Mouse (Mus musculus) kidney, adult 2 months (tissue): Measurements from ENCODE around the gene Dcaf10.
"Not testable (repeated sequence)": the region's sequence is repeated elsewhere in the genome, so short reads cannot be mapped to it uniquely, and the experiment has no call there.

Source experiments
- CTCF ChIP-seq: fragments of 200-500 bp; conservative IDR thresholded peaks from 2 replicates; pipeline ENCODE4 v1.5.1; 2011; ENCODE audit warnings: low read depth, mild to moderate bottlenecking, control low read depth, low read length, moderate library complexity, mixed read lengths; ENCODE audit not compliant: insufficient read depth, insufficient read length
- POLR2A ChIP-seq: fragments of 200-500 bp; IDR thresholded peaks from one replicate; pipeline ENCODE4 v1.6.1; 2011; ENCODE audit warnings: low read depth, low read length, control low read depth

GRCm38 (mm10) chr4:45380903-45381580 is 39.1 kb downstream of the Dcaf10 start:
- not testable (repeated sequence) for TF ChIP-seq POLR2A, CTCF
